Mouse (Mus musculus): ENCODE results near the gene Zfp692. TPM values are rescaled to one million over a fixed set of nuclear protein-coding genes. Genes with fewer than 3 reads are reported as not detected.

Zfp692 gene
- total RNA-seq, 2 experiments from 2014 or later = 2.5 to 4.4 TPM

- DNase-seq = peak; percentile 59 to 62
These were observed 677 bp downstream of the Zfp692 start for GRCm38 (mm10) chr11:58307411-58308080.

- DNase-seq = no peak
These were observed 1.8 kb downstream of the Zfp692 start for GRCm38 (mm10) chr11:58308661-58309060.

GRCm38 (mm10) chr11:58314069-58314468 lies 7.2 kb downstream of the Zfp692 start:
- no peak for DNase-seq

GRCm38 (mm10) chr11:58315536-58316168 lies 8.8 kb downstream of the Zfp692 start:
- DNase-seq = no peak

GRCm38 (mm10) chr11:58316344-58316743 lies 9.5 kb downstream of the Zfp692 start:
- DNase-seq = no peak

GRCm38 (mm10) chr11:58316768-58317390 lies 10.0 kb downstream of the Zfp692 start:
- no peak for DNase-seq

GRCm38 (mm10) chr11:58322824-58323569 lies 16.1 kb downstream of the Zfp692 start:
- DNase-seq = peak; percentile 97 to 98

GRCm38 (mm10) chr11:58323570-58324340 lies 16.9 kb downstream of the Zfp692 start:
- DNase-seq = no peak

- no peak for DNase-seq
These were observed 17.9 kb downstream of the Zfp692 start for GRCm38 (mm10) chr11:58324614-58325229.

- no peak for DNase-seq
These were observed 19.9 kb downstream of the Zfp692 start for GRCm38 (mm10) chr11:58326781-58327180.

GRCm38 (mm10) chr11:58329906-58330275 lies 23.0 kb downstream of the Zfp692 start:
- DNase-seq = no peak

- DNase-seq = peak; percentile 95 to 96
These were observed 23.6 kb downstream of the Zfp692 start, which contains the start of the genes Zfp672 and Sh3bp5l for GRCm38 (mm10) chr11:58330276-58331148. TSS of gene Zfp672 (minus strand) at chr11:58330339. TSS of gene Sh3bp5l (plus strand) at chr11:58330724.

GRCm38 (mm10) chr11:58331149-58331495 lies 24.3 kb downstream of the Zfp692 start:
- no peak for DNase-seq

- no peak for DNase-seq
These were observed 24.7 kb downstream of the Zfp692 start for GRCm38 (mm10) chr11:58331546-58331945.

GRCm38 (mm10) chr11:58334746-58335145 lies 27.9 kb downstream of the Zfp692 start:
- DNase-seq = peak; percentile 66 to 79

GRCm38 (mm10) chr11:58346745-58347144 lies 39.9 kb downstream of the Zfp692 start:
- peak in 1 of 2 experiments; percentile 38 for DNase-seq

- DNase-seq = no peak
These were observed 43.8 kb downstream of the Zfp692 start for GRCm38 (mm10) chr11:58350628-58351027.

GRCm38 (mm10) chr11:58351179-58351578 lies 44.3 kb downstream of the Zfp692 start:
- DNase-seq = no peak

GRCm38 (mm10) chr11:58352681-58353548 lies 46.0 kb downstream of the Zfp692 start:
- DNase-seq = no peak
